In genomic region chr16:24568061-24568460, GRCm38 (mm10) we compare ENCODE assay signal across 21 mouse cellular contexts.
DNase-seq lines count a peak whose midpoint lies in the region; ATAC-seq and TF ChIP-seq lines count a peak whose summit lies in the region.
"Had no signal": no experiment of that assay in that cellular context is flagged by ENCODE, and none has a peak within 500 bp of the region (broad histone marks: within the 10 kb centered on the region; RNA-seq: fewer than 3 reads in every experiment).

No protein-coding gene starts in this region.

- H3K27me3 ChIP-seq in liver, postnatal 0 days (ENCODE audit: insufficient read depth, low read length): no peaks in the 10 kb centered on the region
- no peaks in the 10 kb centered on the region for H3K27me3 ChIP-seq in liver, embryonic 11.5 days (replicated peaks; ENCODE audit: control insufficient read depth, insufficient read depth, low read length)
- H3K27me3 ChIP-seq: hindbrain, embryonic 12.5 days; liver, embryonic 12.5 days; lung, embryonic 15.5 days; neural tube, embryonic 12.5 days had no signal

- no peak overlapping the region for H3K27ac ChIP-seq in liver, postnatal 0 days (ENCODE audit: low read depth)
- no peak overlapping the region for H3K27ac ChIP-seq in liver, embryonic 11.5 days (ENCODE audit: low read depth, low read length)
- H3K27ac ChIP-seq: embryonic facial prominence, embryonic 10.5 days; hindbrain, embryonic 12.5 days; liver, embryonic 12.5 days; lung, embryonic 15.5 days; macrophage; midbrain, embryonic 10.5 days; neural tube, embryonic 12.5 days had no signal

- H3K4me1 ChIP-seq in liver, postnatal 0 days (ENCODE audit: insufficient read depth): 0 out of 2 replicates have a peak, but pooled peaks cover 3% of the 10 kb centered on the region
- H3K4me1 ChIP-seq in liver, embryonic 11.5 days (replicated peaks; ENCODE audit: control insufficient read depth, insufficient read depth, low read length): no peaks in the 10 kb centered on the region
- H3K4me1 ChIP-seq: liver, embryonic 12.5 days; midbrain, embryonic 10.5 days had no signal

- H3K9ac ChIP-seq in liver, postnatal 0 days (replicated peaks): no peak overlapping the region
- no peak overlapping the region for H3K9ac ChIP-seq in liver, embryonic 11.5 days (ENCODE audit: low read depth, low read length)
- H3K9ac ChIP-seq: hindbrain, embryonic 12.5 days; liver, embryonic 12.5 days; lung, embryonic 15.5 days; neural tube, embryonic 12.5 days had no signal

- H3K4me2 ChIP-seq in liver, postnatal 0 days (ENCODE audit: low read depth, low read length): no peak overlapping the region
- no peak overlapping the region for H3K4me2 ChIP-seq in liver, embryonic 11.5 days
- H3K4me2 ChIP-seq: heart, embryonic 11.5 days; hindbrain, embryonic 12.5 days; liver, embryonic 12.5 days; lung, embryonic 15.5 days; neural tube, embryonic 12.5 days had no signal

- 59% methylated on average over 3 of the region's 3 CpGs for WGBS in liver, postnatal 0 days (ENCODE audit: insufficient replicate concordance)
- 64% methylated on average over 3 of the region's 3 CpGs for WGBS in liver, embryonic 11.5 days

- H3K4me3 ChIP-seq in liver, postnatal 0 days (ENCODE audit: low read depth, low read length): no peak overlapping the region
- H3K4me3 ChIP-seq in liver, embryonic 11.5 days (ENCODE audit: low read depth, low read length): no peak overlapping the region
- H3K4me3 ChIP-seq: embryonic facial prominence, embryonic 10.5 days; hindbrain, embryonic 12.5 days; liver, embryonic 12.5 days; lung, embryonic 15.5 days; midbrain, embryonic 10.5 days; neural tube, embryonic 12.5 days had no signal

- H3K36me3 ChIP-seq in liver, postnatal 0 days (replicated peaks; ENCODE audit: insufficient read depth, low read length): no peaks in the 10 kb centered on the region
- H3K36me3 ChIP-seq in liver, embryonic 11.5 days (ENCODE audit: control insufficient read depth, insufficient read depth, low read length): no peaks in the 10 kb centered on the region
- H3K36me3 ChIP-seq: embryonic facial prominence, embryonic 10.5 days; hindbrain, embryonic 12.5 days; liver, embryonic 12.5 days; lung, embryonic 15.5 days; midbrain, embryonic 10.5 days; neural tube, embryonic 12.5 days had no signal

- H3K9me3 ChIP-seq in liver, postnatal 0 days (ENCODE audit: low read length): no peaks in the 10 kb centered on the region
- no peaks in the 10 kb centered on the region for H3K9me3 ChIP-seq in liver, embryonic 11.5 days (ENCODE audit: control insufficient read depth, low read length)
- H3K9me3 ChIP-seq: embryonic facial prominence, embryonic 10.5 days; hindbrain, embryonic 12.5 days; liver, embryonic 12.5 days; lung, embryonic 15.5 days; midbrain, embryonic 10.5 days; neural tube, embryonic 12.5 days had no signal

- peak; percentile 48 to 82 for DNase-seq in adrenal gland, adult (ENCODE audit: inconsistent age in 2 of 2, low spot score in 1 of 2)
- DNase-seq in adrenal gland, postnatal 4 days (ENCODE audit: low spot score in 2 of 2): no peak
- DNase-seq in liver, postnatal 0 days: peak; percentile 16
- no peak for DNase-seq in liver, embryonic 11.5 days (ENCODE audit: low spot score)
- DNase-seq in kidney, postnatal 10 days: peak; percentile 57
- DNase-seq in cerebellum, adult 8-10 months: no peak
- no peak for DNase-seq in cerebellum, adult 11 months
- no peak for DNase-seq in thymus, postnatal 14 days
- DNase-seq: cerebellum, adult 2 months; heart, postnatal 10 days; right cerebral cortex, postnatal 4 days had no signal

- TF ChIP-seq EP300 in liver, postnatal 0 days (IDR thresholded peaks at IDR 0.05; ENCODE audit: low read depth): no peak

- no peak for TF ChIP-seq CTCF in liver, postnatal 0 days (IDR thresholded peaks at IDR 0.05; ENCODE audit: low read depth)

- no peak for ATAC-seq in liver, postnatal 0 days
- no peak for ATAC-seq in liver, embryonic 11.5 days (replicated peaks; ENCODE audit: low FRiP score)
- ATAC-seq: CD4-positive, CD25-positive, alpha-beta regulatory T cell, adult 4 months; inflammation-experienced regulatory T-cells, adult 6 months; liver, embryonic 12.5 days had no signal

Comparison
In these comparisons a context has a peak if more than half of its experiments do, and no peak if none do; other contexts are left out.
1. DNase-seq: peak in adrenal gland, adult (2 of 2), liver, postnatal 0 days (single experiment) and kidney, postnatal 10 days (single experiment); none in adrenal gland, postnatal 4 days (0 of 2), liver, embryonic 11.5 days (single experiment), cerebellum, adult 8-10 months (single experiment), cerebellum, adult 11 months (single experiment) and thymus, postnatal 14 days (single experiment).